Mouse (Mus musculus) gonadal fat pad, adult 2 months (tissue): Measurements from ENCODE around the gene Gadd45a. TPM values are rescaled to one million over a fixed set of nuclear protein-coding genes. Genes with fewer than 3 reads are reported as not detected.

Experiments used
- DNase-seq: peaks from one replicate; pipeline ENCODE4 v3.0.0-alpha.2; 2012; ENCODE audit warnings: low read depth
- polyA plus RNA-seq: library from polyadenylated mRNA; depleted of rRNA; stranded (reverse); fragments of >200 nt; gene quantifications from 2 replicates; pipeline ENCODE4 v1.2.3, GENCODE M21; 2012; rRNA removed

Gadd45a gene
- polyA plus RNA-seq, 1 experiment = 31.7 TPM

DNA sequence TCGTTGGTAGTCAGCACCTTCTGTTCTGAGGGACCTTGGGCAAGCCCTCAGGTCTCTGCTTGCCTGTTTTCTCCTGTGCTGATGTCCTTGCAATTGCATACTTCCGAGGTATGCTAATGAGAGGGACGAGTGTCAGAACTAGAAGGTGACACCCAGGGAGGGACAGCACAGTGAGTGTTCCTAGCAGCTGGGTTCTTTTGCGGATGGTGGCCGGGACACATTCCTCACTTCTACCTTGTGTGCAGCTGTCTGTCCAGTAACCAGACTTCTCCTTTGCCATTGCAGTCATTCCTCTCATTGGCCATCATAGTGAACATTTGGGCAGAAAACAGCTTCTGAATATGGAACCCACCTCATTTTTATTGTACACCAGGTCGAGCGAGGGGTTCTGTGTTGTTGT is 51.8 kb downstream of the Gadd45a start:
- no peak for DNase-seq

Other genes starting within 250 kb of the Gadd45a start
- not detected in 2 replicates for gene Vmn1r39, start 226.8 kb downstream of the Gadd45a start, polyA plus RNA-seq
- 32.4 and 46.7 TPM in 2 replicates for gene Gng12, start 141.1 kb downstream of the Gadd45a start, polyA plus RNA-seq
- 37.8 and 64.9 TPM in 2 replicates for gene Serbp1, start 200.7 kb upstream of the Gadd45a start, polyA plus RNA-seq